Mouse (Mus musculus): ENCODE measurements at regions not wholly inside any gene's neighbourhood (a gene's known extent, or its start where the extent isn't known, plus 50 kb on each side); places are given as distances from the start of the nearest gene placed in this dataset.

DNA sequence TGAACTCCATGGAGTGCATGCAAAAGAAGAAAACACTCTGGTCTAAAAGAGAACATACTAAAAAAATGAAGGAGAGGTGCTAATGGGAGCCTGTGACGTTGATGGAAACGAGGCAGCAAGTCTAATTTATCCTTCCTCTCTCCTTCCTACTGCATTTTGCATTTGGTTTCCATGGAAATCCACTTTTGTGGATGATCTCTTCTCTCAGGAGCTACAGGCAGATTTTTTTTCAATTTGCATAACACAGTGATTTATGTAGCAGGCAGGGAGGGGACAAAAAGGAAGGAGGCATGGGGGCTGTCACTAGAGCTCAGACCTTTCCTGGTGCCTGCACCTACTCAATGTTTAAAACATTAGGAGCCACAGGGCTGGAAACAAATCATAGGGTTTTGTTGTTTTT is 167.7 kb upstream of the Atp10a start:
- DNase-seq (ENCODE audit: low spot score in 2 of 2), result no peak

Measured in urinary bladder, adult 18-20 months (tissue).